Mouse (Mus musculus) gastrocnemius, postnatal 36 days (tissue): ENCODE results near the gene Vps52. TPM values are rescaled to one million over a fixed set of nuclear protein-coding genes. Genes with fewer than 3 reads are reported as not detected.
A peak's percentile ranks its signal among the peaks of the same experiment; 100 is the strongest.
"Not testable (repeated sequence)": the region's sequence is repeated elsewhere in the genome, so short reads cannot be mapped to it uniquely, and the experiment has no call there.

Source experiments
- DNase-seq, 2 experiments: peaks; one replicate each; pipeline ENCODE4 v3.0.0; 2022
- intact Hi-C: fragments of 180-260 bp; cut with DNase I; formaldehyde crosslinking; loops from one replicate; pipeline ENCODE4 v1.15.1; 2025
- total RNA-seq, 2 experiments: library from RNA; stranded (reverse); gene quantifications; 2 replicates each; pipeline ENCODE4 v1.2.3; 2021

Vps52 gene
- total RNA-seq, 2 experiments from 2014 or later, result 30.5 to 30.6 TPM

GRCm38 (mm10) chr17:33959135-33959534, 3.5 kb downstream of the Vps52 start:
- DNase-seq, result peak in 1 of 2 experiments; percentile 15
- intact Hi-C loops, result loop anchor here (2.0 kb wide), 1 partner anchor 62 kb away; no protein-coding TSS in a partner anchor

DNA sequence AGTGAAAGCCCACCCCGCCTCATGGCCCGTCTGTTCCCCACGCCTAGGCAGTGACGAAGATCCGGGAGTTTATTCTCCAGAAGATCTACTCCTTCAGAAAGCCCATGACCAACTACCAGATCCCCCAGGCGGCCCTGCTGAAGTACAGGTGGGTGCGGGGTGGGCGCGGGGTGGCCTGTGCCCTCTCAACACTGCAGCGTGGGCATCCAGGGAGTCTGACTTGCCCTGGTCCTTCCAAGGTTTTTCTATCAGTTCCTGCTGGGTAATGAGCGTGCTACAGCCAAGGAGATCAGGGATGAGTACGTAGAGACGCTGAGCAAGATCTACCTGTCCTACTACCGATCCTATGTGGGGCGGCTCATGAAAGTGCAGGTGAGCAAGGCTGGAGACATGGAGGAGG, 4.3 kb downstream of the Vps52 start:
- no peak for DNase-seq
- intact Hi-C loops, result loop anchor here (2.0 kb wide), 1 partner anchor 61 kb away; no protein-coding TSS in a partner anchor

DNA sequence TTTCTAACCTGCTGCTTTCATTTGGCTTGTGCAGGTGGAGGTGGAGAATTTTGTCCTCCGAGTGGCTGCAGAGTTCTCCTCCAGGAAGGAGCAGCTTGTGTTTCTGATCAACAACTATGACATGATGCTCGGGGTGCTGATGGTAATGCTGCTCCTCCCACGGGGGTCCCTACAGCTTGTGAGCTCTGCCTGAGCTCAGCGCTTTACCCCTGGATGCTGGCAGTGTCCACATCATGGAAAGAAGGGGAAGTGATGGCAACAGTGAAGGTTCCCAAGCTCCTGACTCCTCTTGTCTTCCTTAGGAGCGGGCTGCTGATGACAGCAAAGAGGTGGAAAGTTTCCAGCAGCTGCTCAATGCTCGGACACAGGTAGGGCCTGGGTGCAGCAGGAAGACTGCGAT, 7.3 kb downstream of the Vps52 start:
- intact Hi-C loops, result no loop called here
- DNase-seq, result no peak

- intact Hi-C loops, result loop anchor here (1.0 kb wide), 1 partner anchor 1339 kb away; no protein-coding TSS in a partner anchor
- DNase-seq, result no peak
Observed at GRCm38 (mm10) chr17:33965082-33965845, 9.7 kb downstream of the Vps52 start.

- no peak for DNase-seq
- intact Hi-C loops, result loop anchor here (1.0 kb wide), 1 partner anchor 1338 kb away; no protein-coding TSS in a partner anchor
Observed at GRCm38 (mm10) chr17:33965846-33966550, 10.4 kb downstream of the Vps52 start.

- intact Hi-C loops, result loop anchor here (1.0 kb wide), 1 partner anchor 14 kb away; no protein-coding TSS in a partner anchor
- DNase-seq, result peak; percentile 68 to 83
Observed at GRCm38 (mm10) chr17:33968489-33968888, 12.9 kb downstream of the Vps52 start.

GRCm38 (mm10) chr17:33968927-33969326, 13.3 kb downstream of the Vps52 start:
- intact Hi-C loops, result loop anchor here (1.0 kb wide), 2 partner anchors 13 to 1333 kb away; no protein-coding TSS in a partner anchor
- DNase-seq, result no peak

- DNase-seq, result no peak
- intact Hi-C loops, result loop anchor here (1.0 kb wide), 1 partner anchor 1333 kb away; no protein-coding TSS in a partner anchor
Observed at GRCm38 (mm10) chr17:33969394-33969793, 13.8 kb downstream of the Vps52 start.

DNA sequence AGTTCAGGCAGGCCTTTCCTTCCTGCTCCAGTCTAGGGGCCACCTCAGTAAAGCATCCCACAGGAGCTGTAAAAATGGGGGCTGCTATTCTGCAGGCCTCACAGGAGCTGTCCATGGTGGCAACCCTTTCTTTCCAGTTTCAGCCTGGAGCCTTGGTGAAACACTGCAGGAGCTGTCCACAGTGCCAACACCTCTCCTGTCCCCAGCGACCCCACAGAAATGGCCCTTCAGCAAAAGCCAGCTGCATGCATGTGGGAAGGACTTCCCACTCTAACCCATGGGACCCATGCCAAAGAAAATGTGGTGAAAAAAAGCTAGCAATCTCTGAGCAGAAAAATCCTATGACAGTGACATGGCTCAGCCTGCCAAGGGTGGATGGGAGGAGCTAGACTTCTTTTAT, 17.1 kb downstream of the Vps52 start:
- intact Hi-C loops, result no loop called here
- DNase-seq, result no peak

GRCm38 (mm10) chr17:33973572-33973971, 18.0 kb downstream of the Vps52 start:
- intact Hi-C loops, result no loop called here
- no peak for DNase-seq

DNA sequence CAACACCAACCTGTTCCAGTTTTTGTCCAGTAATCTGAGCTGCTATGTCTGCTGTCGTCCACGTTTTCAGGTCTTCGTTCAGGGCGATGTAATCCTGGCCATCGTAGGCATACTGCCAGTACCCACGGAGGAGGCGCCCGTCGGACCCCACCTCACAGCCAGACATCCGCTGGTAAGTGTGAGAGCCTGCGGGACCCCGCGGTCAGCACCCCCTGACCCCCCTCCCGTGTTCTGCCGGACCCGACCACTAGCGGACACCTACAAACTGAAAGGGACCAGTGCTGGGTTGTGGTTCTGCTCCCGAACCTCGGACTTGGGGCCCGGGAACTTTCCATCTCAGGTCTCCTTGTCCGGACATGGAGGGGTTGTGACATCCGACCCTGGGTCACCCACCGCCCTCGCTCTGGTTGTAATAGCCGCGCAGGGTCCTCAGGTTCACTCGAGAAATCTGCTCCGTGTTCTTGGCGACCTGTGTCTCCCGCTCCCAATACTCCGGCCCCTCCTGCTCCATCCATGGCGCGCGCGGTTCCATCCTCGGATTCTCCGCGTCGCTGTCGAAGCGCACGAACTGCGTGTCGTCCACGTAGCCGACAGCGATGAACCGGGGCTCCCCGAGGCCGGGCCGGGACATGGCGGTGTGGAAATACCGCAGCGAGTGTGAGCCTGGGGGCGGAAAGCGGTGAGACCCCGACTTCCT, 22.4 kb downstream of the Vps52 start:
- intact Hi-C loops, result no loop called here
- DNase-seq, result no peak

DNA sequence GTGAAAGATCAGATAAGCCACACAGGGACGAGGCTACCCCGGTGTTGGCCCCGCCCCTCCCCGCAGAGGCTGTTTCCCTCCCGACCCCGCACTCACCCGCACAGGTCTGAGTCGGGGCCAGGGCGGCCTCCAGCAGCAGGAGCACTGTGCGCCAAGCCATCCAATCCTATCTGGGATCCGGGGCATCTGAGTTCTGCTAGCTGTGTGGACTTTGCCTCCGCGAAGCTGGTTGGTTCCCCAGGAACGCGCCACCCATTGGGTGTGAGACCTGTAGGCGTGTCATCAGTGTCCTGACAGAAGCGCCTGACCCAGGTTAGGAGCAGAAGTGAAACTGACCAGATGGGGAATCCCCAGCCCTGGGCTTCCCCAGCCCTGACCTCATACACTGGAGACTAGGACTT, 23.0 kb downstream of the Vps52 start:
- DNase-seq, result peak; percentile 69 to 75
- intact Hi-C loops, result no loop called here

- intact Hi-C loops, result no loop called here
- no peak for DNase-seq
Observed at GRCm38 (mm10) chr17:33979512-33980050, 24.0 kb downstream of the Vps52 start.

GRCm38 (mm10) chr17:33980181-33981035, 24.8 kb downstream of the Vps52 start:
- no peak for DNase-seq
- intact Hi-C loops, result no loop called here

DNA sequence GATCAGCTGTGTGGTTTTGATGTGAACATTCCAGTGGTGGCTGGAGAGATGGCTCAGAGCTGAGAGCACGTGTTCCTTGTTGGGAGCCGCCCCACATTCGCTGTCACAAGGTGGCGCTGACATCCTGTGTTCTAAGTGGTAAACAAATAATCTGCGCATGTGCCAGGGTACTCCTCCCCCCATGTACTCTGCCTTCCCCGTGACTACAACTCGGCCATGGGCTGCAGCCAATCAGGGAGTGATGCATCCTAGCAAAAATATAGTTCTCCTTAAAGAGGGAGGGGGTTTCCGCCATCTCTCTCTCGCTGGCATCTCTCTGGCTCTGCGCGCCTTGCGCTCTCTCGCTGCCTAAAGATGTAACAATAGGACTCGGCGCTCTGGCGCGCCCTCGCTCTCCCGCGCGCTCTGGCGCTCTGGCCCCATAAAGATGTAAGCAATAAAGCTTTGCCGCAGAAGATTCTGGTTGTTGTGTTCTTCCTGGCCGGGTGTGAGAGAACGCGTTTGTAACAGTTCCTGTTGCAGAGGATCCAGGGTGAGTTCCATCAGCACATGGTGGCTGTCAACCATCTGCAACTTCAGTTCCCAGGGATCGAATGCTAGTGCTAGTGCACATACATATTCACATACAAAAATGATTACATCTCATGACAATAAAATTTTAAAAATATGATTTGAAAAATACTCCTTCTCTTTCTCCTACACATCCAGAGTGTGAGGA, 25.7 kb downstream of the Vps52 start:
- intact Hi-C loops, result not testable (repeated sequence)

DNA sequence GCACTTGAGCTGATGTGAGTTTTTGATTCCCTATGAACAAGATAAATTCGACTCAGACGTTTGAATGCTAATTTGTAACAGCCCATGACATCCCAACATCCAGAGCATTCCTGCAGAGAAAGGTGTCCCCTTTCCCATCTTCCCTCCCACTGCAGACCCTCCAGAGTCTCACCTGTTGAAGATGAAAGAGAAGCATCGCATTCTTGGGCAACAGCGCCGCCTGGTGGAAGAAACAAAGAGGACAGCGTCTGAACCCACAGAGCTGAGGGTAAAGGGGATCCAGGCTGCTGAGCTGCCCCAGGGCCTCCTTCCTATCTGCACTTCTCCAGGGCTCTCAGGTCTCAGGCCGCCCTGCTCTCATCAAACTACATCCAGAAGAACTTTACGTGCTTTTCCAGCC, 26.5 kb downstream of the Vps52 start:
- peak; percentile 45 to 65 for DNase-seq
- intact Hi-C loops, result loop anchor here (1.0 kb wide), 1 partner anchor 14 kb away; no protein-coding TSS in a partner anchor

More for the DNA sequence above, 25.7 kb downstream of the Vps52 start:
- DNase-seq, result peak; percentile 83 to 86

- intact Hi-C loops, result no loop called here
- no peak for DNase-seq
Observed at GRCm38 (mm10) chr17:33991788-33992664, 36.4 kb downstream of the Vps52 start.

- DNase-seq, result no peak
- intact Hi-C loops, result no loop called here
Observed at GRCm38 (mm10) chr17:33994959-33995358, 39.3 kb downstream of the Vps52 start.
